Mouse (Mus musculus) CD4-positive, CD25-positive, alpha-beta regulatory T cell, adult 4 months (primary cell): ENCODE measurements around the gene Slc9a9. TPM values are rescaled to one million over a fixed set of nuclear protein-coding genes. Genes with fewer than 3 reads are reported as not detected.
A peak's percentile ranks its signal among the peaks of the same experiment; 100 is the strongest.

Experiments used
- ATAC-seq: one replicate; pipeline ENCODE4 v1.8.0; 2017
- polyA plus RNA-seq, 2 experiments: library from polyadenylated mRNA; unstranded; fragments of 100-300 nt; shearing (Covaris generic); gene quantifications; one replicate each; pipeline ENCODE4 v1.2.1; 2017

The Slc9a9 gene
- polyA plus RNA-seq, 2 experiments from 2014 or later, result 35.6 to 44.2 TPM

GRCm38 (mm10) chr9:94968596-94969120, 298.9 kb downstream of the Slc9a9 start:
- no peak for ATAC-seq

- ATAC-seq, result no peak
Observed at GRCm38 (mm10) chr9:94969131-94969530, 299.4 kb downstream of the Slc9a9 start.

- ATAC-seq, result no peak
Observed at GRCm38 (mm10) chr9:94972021-94972420, 302.3 kb downstream of the Slc9a9 start.

GRCm38 (mm10) chr9:94972693-94973092, 303.0 kb downstream of the Slc9a9 start:
- ATAC-seq, result no peak

GRCm38 (mm10) chr9:94976191-94976590, 306.5 kb downstream of the Slc9a9 start:
- ATAC-seq, result no peak

- ATAC-seq, result no peak
Observed at GRCm38 (mm10) chr9:94993575-94993974, 323.9 kb downstream of the Slc9a9 start.

- no peak for ATAC-seq
Observed at GRCm38 (mm10) chr9:95020136-95020706, 350.5 kb downstream of the Slc9a9 start.

GRCm38 (mm10) chr9:95034140-95034970, 364.6 kb downstream of the Slc9a9 start:
- no peak for ATAC-seq

GRCm38 (mm10) chr9:95036209-95036608, 366.5 kb downstream of the Slc9a9 start:
- ATAC-seq, result no peak

- ATAC-seq, result no peak
Observed at GRCm38 (mm10) chr9:95042420-95042819, 372.7 kb downstream of the Slc9a9 start.

- no peak for ATAC-seq
Observed at GRCm38 (mm10) chr9:95052160-95052559, 382.5 kb downstream of the Slc9a9 start.

GRCm38 (mm10) chr9:95053183-95053582, 383.5 kb downstream of the Slc9a9 start:
- no peak for ATAC-seq

- ATAC-seq, result no peak
Observed at GRCm38 (mm10) chr9:95055843-95056242, 386.1 kb downstream of the Slc9a9 start.

- no peak for ATAC-seq
Observed at GRCm38 (mm10) chr9:95060702-95061101, 391.0 kb downstream of the Slc9a9 start.

GRCm38 (mm10) chr9:95067037-95067436, 397.3 kb downstream of the Slc9a9 start:
- no peak for ATAC-seq

- ATAC-seq, result no peak
Observed at GRCm38 (mm10) chr9:95068466-95068865, 398.8 kb downstream of the Slc9a9 start.

GRCm38 (mm10) chr9:95070832-95071519, 401.3 kb downstream of the Slc9a9 start:
- no peak for ATAC-seq

GRCm38 (mm10) chr9:95072450-95072955, 402.8 kb downstream of the Slc9a9 start:
- peak; percentile 91 for ATAC-seq

- no peak for ATAC-seq
Observed at GRCm38 (mm10) chr9:95073691-95074090, 404.0 kb downstream of the Slc9a9 start.

GRCm38 (mm10) chr9:95075856-95076255, 406.1 kb downstream of the Slc9a9 start:
- no peak for ATAC-seq

GRCm38 (mm10) chr9:95077938-95078337, 408.2 kb downstream of the Slc9a9 start:
- no peak for ATAC-seq

GRCm38 (mm10) chr9:95078626-95079025, 408.9 kb downstream of the Slc9a9 start:
- no peak for ATAC-seq

GRCm38 (mm10) chr9:95079951-95080350, 410.2 kb downstream of the Slc9a9 start:
- no peak for ATAC-seq
